ENCODE assay signal across 9 mouse cellular contexts in genomic region chr2:164866741-164867551, GRCm38 (mm10). TPM values are rescaled to one million over a fixed set of nuclear protein-coding genes. Genes with fewer than 3 reads are reported as not detected.
DNase-seq lines count a peak whose midpoint lies in the region.
"Had no signal": no experiment of that assay in that cellular context is flagged by ENCODE, and none has a peak within 500 bp of the region (broad histone marks: within the 10 kb centered on the region; RNA-seq: fewer than 3 reads in every experiment).

No protein-coding gene starts in this region.

- DNase-seq in gastrocnemius, postnatal 14 days = peak; percentile 38
- DNase-seq in gastrocnemius, adult 18-20 months (ENCODE audit: low spot score) = no peak
- DNase-seq in NIH3T3 (ENCODE audit: low read depth) = peak; percentile 70
- peak; percentile 90 to 92 for DNase-seq in heart, adult 9 months (ENCODE audit: low spot score in 2 of 2)
- DNase-seq in kidney, postnatal 25 days = peak; percentile 72 to 78
- DNase-seq in naive thymus-derived CD4-positive, alpha-beta T cell, adult 2 months (ENCODE audit: low read depth) = peak; percentile 54
- no peak for DNase-seq in frontal cortex, postnatal 10 days (ENCODE audit: low spot score in 2 of 2)
- no peak for DNase-seq in cerebellum, adult 8-10 months

- intact Hi-C loops in gastrocnemius, postnatal 14 days (cut with DNase I; ENCODE audit: low total_unique reads) = no loop called here

RNA-seq across cellular contexts. Expression of gene Pltp, which starts 9.4 kb away (rescaled TPM):
- 10 to 100 TPM; 19.9 to 22.8 TPM for total RNA-seq in gastrocnemius, postnatal 14 days (2021)
- total RNA-seq in gastrocnemius, adult 18-20 months (2021) = 10 to 100 TPM; 12.5 to 21.8 TPM

RNA-seq across cellular contexts. Expression of gene Pcif1, which starts 12.2 kb away (rescaled TPM):
- 10 to 100 TPM; 22.2 to 26.6 TPM for total RNA-seq in gastrocnemius, postnatal 14 days (2021)
- 10 to 100 TPM; 26.3 to 28.6 TPM for total RNA-seq in gastrocnemius, adult 18-20 months (2021)

RNA-seq across cellular contexts. Expression of gene Neurl2, which starts 33.7 kb away (rescaled TPM):
- total RNA-seq in gastrocnemius, postnatal 14 days (2021) = 10 to 100 TPM; 44.8 to 49.4 TPM
- 10 to 100 TPM; 37.2 to 41.0 TPM for total RNA-seq in gastrocnemius, adult 18-20 months (2021)

RNA-seq across cellular contexts. Expression of gene Ctsa, which starts 34.3 kb away (rescaled TPM):
- total RNA-seq in gastrocnemius, postnatal 14 days (2021) = 10 to 100 TPM; 51.4 to 55.2 TPM
- total RNA-seq in gastrocnemius, adult 18-20 months (2021) = 10 to 100 TPM; 51.3 to 55.9 TPM

RNA-seq across cellular contexts. Expression of gene Spata25, which starts 38.6 kb away (rescaled TPM):
- under 1 TPM in 1 of 2 experiments, not detected in 1; 0.49 TPM for total RNA-seq in gastrocnemius, postnatal 14 days (2021)
- not detected for total RNA-seq in gastrocnemius, adult 18-20 months (2021)
- total RNA-seq: CH12.LX had no signal

Comparison
In these comparisons a context has a peak if more than half of its experiments do, and no peak if none do; other contexts are left out.
1. DNase-seq: peak in gastrocnemius, postnatal 14 days (single experiment), NIH3T3 (single experiment), heart, adult 9 months (2 of 2), kidney, postnatal 25 days (2 of 2) and naive thymus-derived CD4-positive, alpha-beta T cell, adult 2 months (single experiment); none in gastrocnemius, adult 18-20 months (single experiment), frontal cortex, postnatal 10 days (0 of 2) and cerebellum, adult 8-10 months (single experiment).